Mouse (Mus musculus): ENCODE results near the gene Pld2. TPM values are rescaled to one million over a fixed set of nuclear protein-coding genes. Genes with fewer than 3 reads are reported as not detected.

Gene Pld2
- polyA plus RNA-seq (2017; shearing (Covaris generic)) = 10 to 100 TPM in 1 of 2 experiments, 1 to 10 TPM in 1; 6.9 to 10.1 TPM

DNA sequence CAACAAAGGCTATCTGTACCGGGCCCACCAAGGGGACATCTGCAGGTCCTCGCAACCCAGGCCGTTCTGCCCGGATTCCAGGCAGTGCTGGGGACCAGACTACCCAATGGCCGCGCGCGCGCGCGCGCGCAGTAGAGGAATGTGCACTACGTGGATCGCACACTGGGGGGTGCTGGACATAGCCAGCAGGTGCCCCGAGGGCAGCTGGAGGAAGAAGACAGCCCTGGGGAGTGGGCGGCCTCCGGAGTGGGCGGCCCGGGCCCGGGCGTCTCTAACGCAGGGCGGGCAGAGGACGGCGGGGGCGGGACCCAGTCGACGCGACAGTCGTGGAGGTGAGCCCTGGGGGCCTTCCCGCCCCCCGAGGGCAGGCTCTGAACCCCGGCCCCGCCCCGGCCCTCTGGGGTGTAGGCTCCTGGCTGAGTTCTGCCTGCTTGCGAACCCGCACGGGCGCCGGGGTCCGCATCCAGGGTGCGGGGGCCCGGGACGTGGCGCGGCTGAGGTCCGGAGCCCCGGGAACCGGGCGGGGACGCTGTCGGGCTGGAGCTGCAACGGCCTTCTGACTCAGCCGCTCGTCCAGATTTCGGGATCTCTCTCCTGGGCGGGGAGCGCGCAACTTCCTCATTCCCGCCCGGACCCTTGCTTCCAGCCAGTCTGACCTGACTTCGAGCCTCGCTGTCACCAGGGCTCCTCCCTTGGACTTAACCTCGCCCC is at the start of gene Pld2:
Gene Pld2 (plus strand): TSS at position 188 of the 711 bp plus-strand sequence.

DNA sequence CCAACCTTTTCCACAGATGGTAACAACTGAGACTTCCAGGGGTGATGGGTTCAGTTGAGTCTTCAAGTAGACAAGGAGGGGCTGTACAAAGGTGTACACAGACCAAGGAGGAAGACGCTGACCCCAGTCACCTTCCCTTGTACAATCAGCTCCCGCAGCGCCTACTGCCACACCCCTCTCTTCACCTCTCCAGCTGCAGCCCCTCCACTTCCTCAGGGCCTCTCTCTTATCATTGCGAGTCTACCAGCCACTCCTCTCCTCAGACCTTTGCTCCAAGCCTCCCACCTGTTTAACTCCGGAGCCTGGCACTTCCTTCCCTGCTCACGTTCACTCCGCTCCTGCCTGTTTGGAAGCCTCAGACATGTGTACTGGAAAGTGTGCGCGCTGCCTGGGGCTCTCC is 34.9 kb upstream of the Pld2 start, which contains the start of gene Tm4sf5:
Gene Tm4sf5 (plus strand): TSS at position 275 of the 400 bp plus-strand sequence.

DNA sequence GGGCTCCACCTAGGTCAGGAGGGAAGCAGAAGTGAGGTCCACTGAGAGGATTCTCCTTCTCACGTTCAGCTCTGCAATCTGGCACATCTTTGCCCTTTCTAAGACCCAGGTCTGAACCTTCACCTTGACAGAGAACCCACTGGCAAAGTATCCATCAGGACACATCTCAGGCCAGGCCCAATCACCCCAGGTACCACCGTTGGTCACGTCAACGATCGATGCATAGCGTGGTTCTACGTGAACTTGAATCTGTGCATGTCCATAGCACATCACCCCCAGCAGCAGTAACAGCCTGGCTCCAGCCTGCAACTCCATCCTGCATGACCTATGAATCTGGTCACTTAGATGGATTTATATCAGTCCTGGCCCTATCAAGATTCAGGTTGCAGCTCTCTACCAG is 25.6 kb upstream of the Pld2 start, which contains the start of gene Vmo1:
Gene Vmo1 (minus strand): TSS at position 329 of the 400 bp plus-strand sequence.

DNA sequence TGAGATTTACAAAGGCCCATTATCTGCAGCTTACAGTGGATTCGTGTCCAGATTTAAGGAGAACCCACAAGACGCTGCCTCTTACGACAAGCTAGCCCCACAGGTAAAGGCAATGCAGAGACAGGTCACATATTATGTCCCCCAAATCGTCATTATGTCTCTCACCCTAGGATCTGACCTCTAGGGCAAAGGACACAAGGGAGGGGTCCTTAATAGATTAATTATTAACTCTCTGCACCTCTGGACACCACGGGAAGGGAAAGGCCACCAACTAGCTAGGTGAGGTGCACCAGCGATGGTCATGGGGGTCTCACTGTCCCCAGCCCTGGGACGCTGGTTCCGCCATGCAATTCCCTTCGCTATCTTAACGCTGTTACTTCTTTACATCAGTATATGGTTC is 20.9 kb upstream of the Pld2 start, which contains the start of gene Gltpd2:
Gene Gltpd2 (plus strand): TSS at position 274 of the 400 bp plus-strand sequence.

DNA sequence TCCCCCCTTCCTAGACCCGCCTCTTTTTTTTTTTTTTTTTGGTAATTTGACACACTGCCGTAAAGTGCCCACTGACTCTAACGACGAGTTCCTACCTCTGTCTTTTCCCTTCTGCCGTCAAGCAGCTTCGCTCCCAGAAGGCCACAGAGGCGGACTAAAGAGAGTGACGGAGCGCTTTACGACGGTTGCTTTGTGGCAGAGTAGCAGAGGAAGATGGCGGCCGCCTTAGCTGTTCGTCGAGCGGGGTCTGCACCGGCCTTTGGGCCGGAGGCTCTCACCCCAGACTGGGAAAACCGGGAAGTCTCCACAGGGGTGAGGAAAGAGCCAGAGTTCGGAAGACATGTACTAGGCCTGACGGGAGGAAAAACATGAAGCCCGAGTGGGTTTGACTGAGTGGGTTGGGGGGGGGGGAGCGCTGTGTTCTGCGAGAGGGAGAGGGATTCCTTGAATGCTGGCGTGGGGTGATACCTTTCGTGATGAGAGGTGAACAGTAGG is 14.6 kb upstream of the Pld2 start, which contains the start of gene Psmb6:
Gene Psmb6 (plus strand): TSS at position 184 of the 495 bp plus-strand sequence.

DNA sequence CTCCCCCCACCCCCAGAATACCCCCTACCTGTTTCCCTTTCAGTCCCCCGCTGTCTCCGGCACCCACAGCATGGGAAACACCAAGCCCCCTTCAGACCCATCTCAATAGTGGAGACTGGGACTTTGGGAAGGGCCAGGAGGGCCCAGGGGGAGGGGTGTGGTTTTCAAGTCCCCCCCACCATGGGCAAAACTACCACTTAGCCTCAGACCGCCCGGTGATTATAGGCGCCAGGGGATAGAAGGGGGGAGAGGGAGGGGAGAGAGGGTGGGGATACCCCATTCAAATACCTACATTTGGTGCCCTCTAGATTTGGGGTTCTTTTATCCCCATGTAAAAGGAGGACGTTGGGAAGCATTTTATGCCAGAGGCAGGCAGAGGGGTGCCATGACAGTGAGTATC is 7.0 kb upstream of the Pld2 start, which contains the start of gene Gm40193:
Gene Gm40193 (minus strand): TSS at position 101 of the 400 bp plus-strand sequence.

DNA sequence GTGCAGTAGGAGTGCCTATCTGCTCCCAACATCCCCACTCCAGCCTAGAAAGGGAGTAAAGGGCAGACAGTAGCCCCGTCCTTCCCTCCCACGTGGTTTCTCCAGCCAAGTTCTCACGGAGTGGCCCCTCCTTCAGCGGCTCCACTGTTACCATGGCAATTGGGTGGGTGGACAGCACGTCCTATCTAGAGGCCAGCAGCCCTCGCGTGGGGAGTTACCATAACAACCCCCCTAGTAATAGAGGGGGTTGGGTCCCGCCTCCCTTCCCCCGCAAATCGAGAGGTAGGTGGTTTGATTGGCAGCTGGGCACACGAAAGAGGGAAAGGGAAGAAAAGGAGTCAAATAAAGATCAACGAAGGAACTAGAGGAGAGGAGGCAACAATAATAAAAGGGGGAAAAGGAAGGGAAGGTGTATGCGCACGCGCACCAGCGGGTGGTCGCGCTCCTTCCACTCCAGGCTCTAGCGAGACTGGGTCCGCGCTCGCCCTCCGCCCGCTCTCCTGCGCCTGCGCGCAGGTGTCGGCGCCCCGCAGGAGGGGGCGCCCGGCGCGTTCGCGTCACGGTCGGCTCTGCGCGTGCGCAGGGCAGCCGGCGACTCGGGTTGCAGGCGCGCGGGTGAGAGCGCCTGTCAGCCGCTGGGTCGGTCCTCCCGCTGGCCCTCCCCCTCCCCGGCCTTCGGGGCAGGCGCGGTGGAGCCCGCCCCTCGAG is 22.6 kb downstream of the Pld2 start, which contains the start of gene Mink1:
Gene Mink1 (plus strand): TSS at position 595 of the 708 bp plus-strand sequence.

Other genes starting within 250 kb of the Pld2 start
- gene Alox12e, start 217.4 kb upstream of the Pld2 start, polyA plus RNA-seq (2017; shearing (Covaris generic)) = 1 to 10 TPM in 1 of 2 experiments, under 1 TPM in 1; 0.22 to 1.6 TPM
- gene Alox15, start 188.0 kb upstream of the Pld2 start, polyA plus RNA-seq (2017; shearing (Covaris generic)) = under 1 TPM; 0.24 to 0.53 TPM
- gene Pelp1, start 130.0 kb upstream of the Pld2 start, polyA plus RNA-seq (2017; shearing (Covaris generic)) = 10 to 100 TPM; 11.5 to 13.4 TPM
- gene Arrb2, start 107.4 kb upstream of the Pld2 start, polyA plus RNA-seq (2017; shearing (Covaris generic)) = 100 to 1,000 TPM; 249 to 281 TPM
- gene Med11, start 88.1 kb upstream of the Pld2 start, polyA plus RNA-seq (2017; shearing (Covaris generic)) = 10 to 100 TPM; 72.7 to 76.5 TPM
- gene Zmynd15, start 80.6 kb upstream of the Pld2 start, polyA plus RNA-seq (2017; shearing (Covaris generic)) = not detected
- 1 to 10 TPM in 1 of 2 experiments, under 1 TPM in 1; 0.19 to 1.3 TPM for gene Cxcl16, start 80.1 kb upstream of the Pld2 start, polyA plus RNA-seq (2017; shearing (Covaris generic))
- gene Tm4sf5, start 34.8 kb upstream of the Pld2 start, polyA plus RNA-seq (2017; shearing (Covaris generic)) = 1 to 10 TPM; 2.2 to 2.9 TPM
- not detected for gene Vmo1, start 25.4 kb upstream of the Pld2 start, polyA plus RNA-seq (2017; shearing (Covaris generic))
- not detected for gene Gltpd2, start 20.9 kb upstream of the Pld2 start, polyA plus RNA-seq (2017; shearing (Covaris generic))
- 100 to 1,000 TPM; 312 to 326 TPM for gene Psmb6, start 14.7 kb upstream of the Pld2 start, polyA plus RNA-seq (2017; shearing (Covaris generic))
- not detected for gene Gm40193, start 7.1 kb upstream of the Pld2 start, polyA plus RNA-seq (2017; shearing (Covaris generic))
- 10 to 100 TPM; 15.9 to 22.2 TPM for gene Mink1, start 22.8 kb downstream of the Pld2 start, polyA plus RNA-seq (2017; shearing (Covaris generic))
- under 1 TPM; 0.20 to 0.78 TPM for gene 4930544D05Rik, start 75.8 kb downstream of the Pld2 start, polyA plus RNA-seq (2017; shearing (Covaris generic))
- gene Chrne, start 79.2 kb downstream of the Pld2 start, polyA plus RNA-seq (2017; shearing (Covaris generic)) = 1 to 10 TPM; 1.0 to 1.2 TPM
- under 1 TPM; 0.17 to 0.18 TPM for gene Gp1ba, start 99.1 kb downstream of the Pld2 start, polyA plus RNA-seq (2017; shearing (Covaris generic))
- gene Rnf167, start 107.2 kb downstream of the Pld2 start, polyA plus RNA-seq (2017; shearing (Covaris generic)) = 100 to 1,000 TPM; 350 to 474 TPM
- 100 to 1,000 TPM; 164 to 182 TPM for gene Slc25a11, start 107.4 kb downstream of the Pld2 start, polyA plus RNA-seq (2017; shearing (Covaris generic))
- 1,000 to 10,000 TPM; 4,492 to 4,564 TPM for gene Pfn1, start 114.6 kb downstream of the Pld2 start, polyA plus RNA-seq (2017; shearing (Covaris generic))
- gene Eno3, start 117.1 kb downstream of the Pld2 start, polyA plus RNA-seq (2017; shearing (Covaris generic)) = 10 to 100 TPM; 24.7 to 43.8 TPM
- gene Spag7, start 129.4 kb downstream of the Pld2 start, polyA plus RNA-seq (2017; shearing (Covaris generic)) = 10 to 100 TPM; 75.8 to 87.1 TPM
- gene Camta2, start 148.0 kb downstream of the Pld2 start, polyA plus RNA-seq (2017; shearing (Covaris generic)) = 10 to 100 TPM; 45.4 to 63.7 TPM
- gene Inca1, start 160.1 kb downstream of the Pld2 start, polyA plus RNA-seq (2017; shearing (Covaris generic)) = 1 to 10 TPM in 1 of 2 experiments, not detected in 1; 1.4 TPM
- gene Kif1c, start 160.5 kb downstream of the Pld2 start, polyA plus RNA-seq (2017; shearing (Covaris generic)) = 1 to 10 TPM; 1.4 to 2.1 TPM
- gene Zfp3, start 224.1 kb downstream of the Pld2 start, polyA plus RNA-seq (2017; shearing (Covaris generic)) = 1 to 10 TPM; 8.9 to 9.4 TPM